Mouse (Mus musculus): ENCODE measurements at regions not wholly inside any gene's neighbourhood (a gene's known extent, or its start where the extent isn't known, plus 50 kb on each side); places are given as distances from the start of the nearest gene placed in this dataset.
A peak's percentile ranks its signal among the peaks of the same experiment; 100 is the strongest.

GRCm38 (mm10) chr9:104496220-104496619, 50.9 kb upstream of the Cpne4 start:
- no peak for DNase-seq (ENCODE audit: low read depth)

- no peak for DNase-seq (ENCODE audit: low read depth)
These were observed 56.4 kb upstream of the Cpne4 start for GRCm38 (mm10) chr9:104490696-104491095.

- no peak for DNase-seq (ENCODE audit: low read depth)
These were observed 57.7 kb upstream of the Cpne4 start for GRCm38 (mm10) chr9:104489383-104489782.

- DNase-seq (ENCODE audit: low read depth), result no peak
These were observed 64.6 kb upstream of the Cpne4 start for GRCm38 (mm10) chr9:104482440-104482839.

GRCm38 (mm10) chr9:104480683-104481082, 66.4 kb upstream of the Cpne4 start:
- DNase-seq (ENCODE audit: low read depth), result no peak

- no peak for DNase-seq (ENCODE audit: low read depth)
These were observed 72.3 kb upstream of the Cpne4 start for GRCm38 (mm10) chr9:104474831-104475230.

- no peak for DNase-seq (ENCODE audit: low read depth)
These were observed 79.8 kb upstream of the Cpne4 start for GRCm38 (mm10) chr9:104467238-104467637.

GRCm38 (mm10) chr9:104463701-104464100, 83.4 kb upstream of the Cpne4 start:
- no peak for DNase-seq (ENCODE audit: low read depth)

GRCm38 (mm10) chr9:104460133-104460532, 87.0 kb upstream of the Cpne4 start:
- no peak for DNase-seq (ENCODE audit: low read depth)

- no peak for DNase-seq (ENCODE audit: low read depth)
These were observed 89.5 kb upstream of the Cpne4 start for GRCm38 (mm10) chr9:104457635-104458034.

GRCm38 (mm10) chr9:104448577-104449165, 98.4 kb upstream of the Cpne4 start:
- DNase-seq (ENCODE audit: low read depth), result no peak

GRCm38 (mm10) chr9:104444906-104445305, 102.2 kb upstream of the Cpne4 start:
- no peak for DNase-seq (ENCODE audit: low read depth)

- DNase-seq (ENCODE audit: low read depth), result no peak
These were observed 103.8 kb upstream of the Cpne4 start for GRCm38 (mm10) chr9:104443236-104443635.

- DNase-seq (ENCODE audit: low read depth), result no peak
These were observed 75.5 kb upstream of the Acpp start for GRCm38 (mm10) chr9:104413021-104413420.

- DNase-seq (ENCODE audit: low read depth), result peak; percentile 43
These were observed 72.7 kb upstream of the Acpp start for GRCm38 (mm10) chr9:104410211-104410610.

- DNase-seq (ENCODE audit: low read depth), result no peak
These were observed 71.8 kb upstream of the Acpp start for GRCm38 (mm10) chr9:104409381-104409780.

GRCm38 (mm10) chr9:104408571-104409294, 71.2 kb upstream of the Acpp start:
- DNase-seq (ENCODE audit: low read depth), result no peak

- DNase-seq (ENCODE audit: low read depth), result no peak
These were observed 70.2 kb upstream of the Acpp start for GRCm38 (mm10) chr9:104407559-104408376.

GRCm38 (mm10) chr9:104407011-104407410, 69.5 kb upstream of the Acpp start:
- no peak for DNase-seq (ENCODE audit: low read depth)

GRCm38 (mm10) chr9:104406491-104406890, 68.9 kb upstream of the Acpp start:
- DNase-seq (ENCODE audit: low read depth), result no peak

GRCm38 (mm10) chr9:104403863-104404262, 66.3 kb upstream of the Acpp start:
- DNase-seq (ENCODE audit: low read depth), result no peak

GRCm38 (mm10) chr9:104401673-104402072, 64.1 kb upstream of the Acpp start:
- DNase-seq (ENCODE audit: low read depth), result no peak

GRCm38 (mm10) chr9:104399927-104400326, 62.4 kb upstream of the Acpp start:
- no peak for DNase-seq (ENCODE audit: low read depth)
